Mouse (Mus musculus): ENCODE measurements around the gene Gm45062. TPM values are rescaled to one million over a fixed set of nuclear protein-coding genes. Genes with fewer than 3 reads are reported as not detected.

Gm45062 gene
- total and polyA plus RNA-seq, 3 experiments: 2.2 to 3.6 TPM; not detected in 1

GRCm38 (mm10) chr6:8312554-8312953 lies 53.3 kb downstream of the Gm45062 start:
- Histone ChIP-seq H3K4me1 (ENCODE audit: control insufficient read depth in 1 of 2, insufficient read depth in 2 of 2, low read length in 2 of 2) (no peaks in the 10 kb centered on the region), H3K9me3 (replicated peaks; ENCODE audit: insufficient read depth, low read length) (no peaks in the 10 kb centered on the region), H3K9ac (ENCODE audit: control insufficient read depth, low read depth, low read length, poor library complexity, severe bottlenecking) (no peak overlapping the region), H3K4me3 (ENCODE audit: control insufficient read depth in 1 of 2, insufficient read depth in 1 of 2, low read depth in 2 of 2, low read length in 2 of 2) (no peak overlapping the region), H3K27me3 (ENCODE audit: control insufficient read depth in 1 of 2, insufficient read depth in 2 of 2, low read length in 2 of 2) (no peaks in the 10 kb centered on the region), H3K27ac (ENCODE audit: control insufficient read depth, low read depth, low read length) (no peak overlapping the region), H3K36me3 (ENCODE audit: control insufficient read depth in 1 of 2, insufficient read depth in 2 of 2, low read length in 2 of 2) (no peaks in the 10 kb centered on the region), H3K79me2 (ENCODE audit: control insufficient read depth, insufficient read depth, low read length, poor library complexity) (no peaks in the 10 kb centered on the region)
- no peak for DNase-seq (ENCODE audit: low read depth, low spot score)
- no peak for TF ChIP-seq POLR2AphosphoS5 (IDR thresholded peaks at IDR 0.05; ENCODE audit: borderline replicate concordance, low read depth, low read length)
- TF ChIP-seq UBTF (IDR thresholded peaks at IDR 0.05; ENCODE audit: borderline replicate concordance, insufficient read depth, low read depth, low read length): no peak
- no peak for TF ChIP-seq MYC (IDR thresholded peaks at IDR 0.05; ENCODE audit: low read depth, low read length)
- no peak for TF ChIP-seq RAD21 (IDR thresholded peaks at IDR 0.05; ENCODE audit: low read depth, low read length)
- no peak for TF ChIP-seq SMC3 (IDR thresholded peaks at IDR 0.05; ENCODE audit: low read depth, low read length)
- TF ChIP-seq MAFK (IDR thresholded peaks at IDR 0.05; ENCODE audit: borderline replicate concordance, low read depth, low read length): no peak
- TF ChIP-seq USF1 (IDR thresholded peaks at IDR 0.05; ENCODE audit: low read depth, low read length): no peak
- no peak for TF ChIP-seq SIN3A (IDR thresholded peaks at IDR 0.05; ENCODE audit: low read length)
- no peak for TF ChIP-seq BHLHE40 (IDR thresholded peaks at IDR 0.05; ENCODE audit: borderline replicate concordance, low read depth, low read length)
- TF ChIP-seq CHD2 (IDR thresholded peaks at IDR 0.05; ENCODE audit: low read length): no peak
- TF ChIP-seq POLR2A (IDR thresholded peaks at IDR 0.05; ENCODE audit: control insufficient read depth in 1 of 2, insufficient read depth in 1 of 2, low read depth in 1 of 2, low read length in 2 of 2, poor library complexity in 1 of 2): no peak
- TF ChIP-seq E2F4 (IDR thresholded peaks at IDR 0.05; ENCODE audit: borderline replicate concordance, low read depth, low read length): no peak
- TF ChIP-seq POLR2AphosphoS2 (IDR thresholded peaks at IDR 0.05; ENCODE audit: low read length): no peak
- TF ChIP-seq CHD1 (IDR thresholded peaks at IDR 0.05; ENCODE audit: low read depth, low read length): no peak
- no peak for TF ChIP-seq KAT2A (conservative IDR thresholded peaks at IDR 0.05; ENCODE audit: low read depth, low read length)
- TF ChIP-seq ZMIZ1 (IDR thresholded peaks at IDR 0.05; ENCODE audit: low read depth, low read length): no peak

- peak; percentile 10 for DNase-seq (ENCODE audit: low read depth, low spot score)
- Histone ChIP-seq H3K9me3 (replicated peaks; ENCODE audit: insufficient read depth, low read length) (no peaks in the 10 kb centered on the region), H3K9ac (ENCODE audit: control insufficient read depth, low read depth, low read length, poor library complexity, severe bottlenecking) (no peak overlapping the region), H3K27ac (ENCODE audit: control insufficient read depth, low read depth, low read length) (no peak overlapping the region), H3K27me3 (ENCODE audit: control insufficient read depth in 1 of 2, insufficient read depth in 2 of 2, low read length in 2 of 2) (no peaks in the 10 kb centered on the region), H3K4me3 (ENCODE audit: control insufficient read depth in 1 of 2, insufficient read depth in 1 of 2, low read depth in 2 of 2, low read length in 2 of 2) (no peak overlapping the region), H3K36me3 (ENCODE audit: control insufficient read depth in 1 of 2, insufficient read depth in 2 of 2, low read length in 2 of 2) (no peaks in the 10 kb centered on the region), H3K4me1 (ENCODE audit: control insufficient read depth in 1 of 2, insufficient read depth in 2 of 2, low read length in 2 of 2) (no peaks in the 10 kb centered on the region), H3K79me2 (ENCODE audit: control insufficient read depth, insufficient read depth, low read length, poor library complexity) (no peaks in the 10 kb centered on the region)
- TF ChIP-seq TAL1 (IDR thresholded peaks at IDR 0.05; ENCODE audit: low read length): peak; percentile 29; the same call in 1 of the 2 replicates
- TF ChIP-seq KAT2A (conservative IDR thresholded peaks at IDR 0.05; ENCODE audit: low read depth, low read length): no peak
Observed at GRCm38 (mm10) chr6:8316201-8316600, 57.0 kb downstream of the Gm45062 start.
